11 mouse cellular contexts compared by ENCODE assay signal in the genomic region with DNA sequence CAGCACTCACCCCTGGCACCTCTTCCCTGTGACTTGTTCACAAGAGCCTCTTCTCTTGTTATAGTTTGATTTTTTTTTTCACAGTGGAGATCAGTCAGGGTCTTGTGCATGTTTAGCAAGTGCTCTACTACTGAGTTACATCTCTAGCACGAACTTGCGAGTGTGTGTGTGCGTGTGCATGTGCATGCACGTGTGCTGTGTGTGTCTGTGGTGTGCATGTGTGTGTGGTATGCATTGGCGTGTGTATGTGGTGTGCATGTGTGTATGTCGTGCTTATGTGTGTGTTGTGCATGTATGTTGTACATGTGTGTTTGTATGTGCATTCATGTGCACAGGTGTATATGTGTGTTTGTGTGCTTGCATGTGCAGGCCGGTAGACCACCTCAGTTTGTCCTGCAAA.
"Had no signal": no experiment of that assay in that cellular context is flagged by ENCODE, and none has a peak within 500 bp of the region (broad histone marks: within the 10 kb centered on the region; RNA-seq: fewer than 3 reads in every experiment).

No protein-coding gene starts in this region.

- H3K4me3 ChIP-seq: limb, embryonic 15.5 days; liver, embryonic 12.5 days; midbrain, embryonic 10.5 days; midbrain, embryonic 15.5 days had no signal

- H3K27me3 ChIP-seq: limb, embryonic 15.5 days; liver, embryonic 12.5 days; midbrain, embryonic 15.5 days had no signal

- H3K4me1 ChIP-seq: liver, embryonic 12.5 days had no signal

- H3K4me2 ChIP-seq: limb, embryonic 15.5 days; liver, embryonic 12.5 days; midbrain, embryonic 15.5 days had no signal

- H3K27ac ChIP-seq: limb, embryonic 15.5 days; liver, embryonic 12.5 days; midbrain, embryonic 10.5 days; midbrain, embryonic 15.5 days had no signal

- DNase-seq: kidney, adult 2 months; lung, postnatal 14 days; right cerebral cortex, adult 18-20 months; right cerebral cortex, postnatal 25 days; thymus, postnatal 36 days had no signal

- H3K9me3 ChIP-seq: limb, embryonic 15.5 days; liver, embryonic 12.5 days; midbrain, embryonic 10.5 days; midbrain, embryonic 15.5 days had no signal

- ATAC-seq: hindbrain, embryonic 16.5 days; inflammation-experienced regulatory T-cells, adult 6 months; liver, embryonic 12.5 days; midbrain, embryonic 15.5 days had no signal

- H3K9ac ChIP-seq: limb, embryonic 15.5 days; liver, embryonic 12.5 days; midbrain, embryonic 15.5 days had no signal
